Mouse (Mus musculus) forebrain, postnatal 0 days (tissue): Measurements from ENCODE around the gene Ntng2. TPM values are rescaled to one million over a fixed set of nuclear protein-coding genes. Genes with fewer than 3 reads are reported as not detected.

ENCODE experiments used
- ATAC-seq: fragments of 200-750 bp; cut with Nextera tagmentation; 2 replicates; pipeline ENCODE4 v1.8.0; 2017; ENCODE audit warnings: mild to moderate bottlenecking, moderate library complexity
- DNase-seq: peaks from one replicate; pipeline ENCODE4 v3.0.0-alpha.2; 2015
- H3K27ac ChIP-seq: fragments of 300-500 bp; sonication (generic); 2 replicates; pipeline ENCODE4 v1.5.1; 2014; ENCODE audit warnings: low read depth, mild to moderate bottlenecking, antibody characterized with exemption, low read length, moderate library complexity, mixed read lengths
- H3K27me3 ChIP-seq: fragments of 300-500 bp; sonication (generic); 2 replicates; pipeline ENCODE4 v1.6.1; 2014; ENCODE audit warnings: mild to moderate bottlenecking, low read length, mixed read lengths; ENCODE audit not compliant: insufficient read depth
- H3K36me3 ChIP-seq: fragments of 300-500 bp; sonication (generic); 2 replicates; pipeline ENCODE4 v1.6.1; 2014; ENCODE audit warnings: mild to moderate bottlenecking, moderate library complexity; ENCODE audit not compliant: insufficient read depth
- H3K4me1 ChIP-seq: fragments of 300-500 bp; sonication (generic); 2 replicates; pipeline ENCODE4 v1.6.1; 2014; ENCODE audit warnings: antibody characterized with exemption; ENCODE audit not compliant: insufficient read depth
- H3K4me2 ChIP-seq: fragments of 300-500 bp; sonication (generic); 2 replicates; pipeline ENCODE4 v1.6.1; 2014; ENCODE audit warnings: low read depth, mild to moderate bottlenecking, moderate library complexity
- H3K4me3 ChIP-seq: fragments of 300-500 bp; sonication (generic); 2 replicates; pipeline ENCODE4 v1.5.1; 2014; ENCODE audit warnings: low read depth, low read length, mixed read lengths
- H3K9ac ChIP-seq: fragments of 300-500 bp; sonication (generic); 2 replicates; pipeline ENCODE4 v1.6.1; 2014; ENCODE audit warnings: mild to moderate bottlenecking
- H3K9me3 ChIP-seq: fragments of 300-500 bp; sonication (generic); 2 replicates; pipeline ENCODE4 v1.6.1; 2016; ENCODE audit warnings: low read length
- CTCF ChIP-seq: sonication (generic); IDR thresholded peaks from 2 replicates; pipeline ENCODE4 v1.5.1; 2016; ENCODE audit warnings: antibody characterized with exemption, control low read depth, low read depth
- WGBS: fragments of 180-500 bp; shearing (Covaris S2); extraction: QIAGEN DNeasy Blood & Tissue Kit; methylation state at CpG from one replicate; pipeline ENCODE4 v1.1.7; 2014; 5-methylcytosine and 5-hydroxymethylcytosine counted together
- polyA plus RNA-seq: library from polyadenylated mRNA; unstranded; fragments of >200 nt; fragmentation: Nextera tagmentation; extraction: Ambion mirVana; gene quantifications from 2 replicates; pipeline ENCODE4 v1.2.1, GENCODE M21; 2015
- total RNA-seq: library from RNA; depleted of rRNA; stranded (reverse); fragments of >200 nt; gene quantifications from 2 replicates; pipeline ENCODE4 v1.2.3, GENCODE M21; 2014; rRNA removed

The Ntng2 gene
- total and polyA plus RNA-seq, 2 experiments from 2014 or later, result 8.6 to 33.0 TPM

DNA sequence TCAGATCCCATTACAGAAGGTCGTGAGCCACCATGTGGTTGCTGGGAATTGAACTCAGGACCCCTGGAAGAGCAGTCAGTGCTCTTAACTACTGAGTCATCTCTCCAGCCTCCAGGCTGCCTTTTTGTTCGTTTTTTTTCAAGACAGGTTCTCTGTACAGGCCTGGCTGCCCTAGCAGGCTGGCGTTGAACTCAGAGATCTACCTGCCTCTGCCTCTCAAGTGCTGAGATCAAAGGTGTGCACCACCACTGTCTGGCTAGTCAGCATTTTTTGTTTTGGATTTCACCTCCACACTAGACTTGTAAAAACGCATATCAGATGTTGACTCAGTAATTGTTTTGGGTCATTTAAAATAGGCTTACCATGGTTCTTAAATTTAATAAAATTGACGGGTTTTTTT, 84.7 kb downstream of the Ntng2 start:
- no peak for TF ChIP-seq CTCF
- Histone ChIP-seq H3K4me1 (no peaks in the 10 kb centered on the region), H3K9me3 (no peaks in the 10 kb centered on the region), H3K36me3 (peaks cover 66% of the 10 kb centered on the region), H3K4me2 (no peak overlapping the region), H3K9ac (no peak overlapping the region), H3K4me3 (no peak overlapping the region), H3K27me3 (no peaks in the 10 kb centered on the region), H3K27ac (no peak overlapping the region)
- DNase-seq, result no peak
- ATAC-seq, result no peak
- WGBS, result 94% methylated on average over 5 of the region's 5 CpGs

DNA sequence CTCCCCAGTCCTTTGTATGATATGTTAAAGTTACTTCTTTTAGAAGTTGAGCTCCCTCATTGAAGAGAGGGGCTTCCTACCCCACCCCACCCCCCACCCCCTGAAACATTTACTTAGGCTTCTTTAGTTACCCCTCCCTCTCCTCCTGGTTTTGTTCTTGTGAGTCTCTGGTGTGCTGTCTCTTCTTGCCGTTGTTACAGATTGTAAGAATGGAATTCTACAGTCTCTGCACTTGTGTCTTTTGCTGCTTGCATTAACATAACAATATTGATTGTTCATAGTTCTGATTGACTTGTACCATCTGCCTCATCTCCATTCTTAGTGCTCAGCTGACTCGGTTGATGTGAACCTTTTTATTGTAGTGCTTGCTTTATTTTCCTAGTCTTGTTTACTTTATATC, 100.9 kb downstream of the Ntng2 start:
- Histone ChIP-seq H3K9ac (no peak overlapping the region), H3K4me2 (no peak overlapping the region), H3K27ac (no peak overlapping the region), H3K4me3 (no peak overlapping the region), H3K36me3 (peaks cover 84% of the 10 kb centered on the region), H3K27me3 (no peaks in the 10 kb centered on the region), H3K9me3 (no peaks in the 10 kb centered on the region), H3K4me1 (no peaks in the 10 kb centered on the region)
- DNase-seq (no peak), ATAC-seq (no peak)
- 52% methylated on average over 2 of the region's 2 CpGs for WGBS
- no peak for TF ChIP-seq CTCF

Other genes starting within 250 kb of the Ntng2 start
- 0.57 TPM in 1 of 2 replicates, not detected in the other for gene Cfap77, start 197.9 kb downstream of the Ntng2 start, total RNA-seq
- 0.43 and 0.59 TPM in 2 replicates for gene Cfap77, start 197.9 kb downstream of the Ntng2 start, polyA plus RNA-seq
- gene Ttf1, start 192.7 kb downstream of the Ntng2 start, total RNA-seq, result 8.5 and 72.5 TPM in 2 replicates
- gene Ttf1, start 192.7 kb downstream of the Ntng2 start, polyA plus RNA-seq, result 2.2 and 3.4 TPM in 2 replicates
- gene Setx, start 128.8 kb downstream of the Ntng2 start, total RNA-seq, result 59.9 and 64.8 TPM in 2 replicates
- gene Setx, start 128.8 kb downstream of the Ntng2 start, polyA plus RNA-seq, result 9.3 and 13.2 TPM in 2 replicates
- 60.1 and 62.3 TPM in 2 replicates for gene Med27, start 93.8 kb upstream of the Ntng2 start, total RNA-seq
- gene Med27, start 93.8 kb upstream of the Ntng2 start, polyA plus RNA-seq, result 71.2 and 76.0 TPM in 2 replicates